In genomic region chr5:37196666-37197250, GRCm38 (mm10) we compare ENCODE assay signal across 9 mouse cellular contexts. TPM values are rescaled to one million over a fixed set of nuclear protein-coding genes. Genes with fewer than 3 reads are reported as not detected.
A peak's percentile ranks its signal among the peaks of the same experiment; 100 is the strongest.
DNase-seq lines count a peak whose midpoint lies in the region; ATAC-seq lines count a peak whose summit lies in the region.
"Had no signal": no experiment of that assay in that cellular context is flagged by ENCODE, and none has a peak within 500 bp of the region (broad histone marks: within the 10 kb centered on the region; RNA-seq: fewer than 3 reads in every experiment).

No protein-coding gene starts in this region.

- WGBS in hindbrain, embryonic 12.5 days = 55% methylated on average over 10 of the region's 10 CpGs

- H3K4me3 ChIP-seq in hindbrain, embryonic 12.5 days = no peak overlapping the region
- H3K4me3 ChIP-seq: heart, embryonic 12.5 days had no signal

- H3K27me3 ChIP-seq in hindbrain, embryonic 12.5 days = no peaks in the 10 kb centered on the region; the same call in 1 of the 2 replicates

- H3K9ac ChIP-seq in hindbrain, embryonic 12.5 days = no peak overlapping the region
- H3K9ac ChIP-seq: heart, embryonic 12.5 days had no signal

- ATAC-seq in hindbrain, embryonic 12.5 days (ENCODE audit: low FRiP score) = no peak

- peak overlapping the region; percentile 72 for H3K27ac ChIP-seq in hindbrain, embryonic 12.5 days

- H3K36me3 ChIP-seq in hindbrain, embryonic 12.5 days = no peaks in the 10 kb centered on the region
- H3K36me3 ChIP-seq: heart, embryonic 12.5 days had no signal

- H3K4me2 ChIP-seq in hindbrain, embryonic 12.5 days (replicated peaks) = no peak overlapping the region
- H3K4me2 ChIP-seq: heart, embryonic 12.5 days had no signal

- H3K9me3 ChIP-seq in hindbrain, embryonic 12.5 days (replicated peaks) = no peaks in the 10 kb centered on the region
- H3K9me3 ChIP-seq: heart, embryonic 12.5 days had no signal

- DNase-seq in thymus, postnatal 14 days = peak; percentile 16
- no peak for DNase-seq in thymus, postnatal 0 days (ENCODE audit: low spot score)
- DNase-seq in lung, postnatal 10 days = peak; percentile 53
- no peak for DNase-seq in urinary bladder, postnatal 14 days (ENCODE audit: low spot score)
- DNase-seq in cerebellum, adult 9-10 months = no peak
- DNase-seq in right cerebral cortex, postnatal 25 days = no peak
- DNase-seq: cerebellum, adult 9-11 months had no signal

- peaks cover 33% of the 10 kb centered on the region for H3K4me1 ChIP-seq in hindbrain, embryonic 12.5 days

RNA-seq across cellular contexts. Expression of gene Crmp1, which starts 45.0 kb away (rescaled TPM):
- 5.3 and 6.3 TPM in 2 replicates for polyA plus RNA-seq in thymus, postnatal 0 days (2015; fragmentation: Nextera tagmentation; extraction: Ambion mirVana)
- 497 and 557 TPM in 2 replicates for polyA plus RNA-seq in hindbrain, embryonic 12.5 days (2016; fragmentation: Nextera tagmentation; extraction: Ambion mirVana)

Comparison
In these comparisons a context has a peak if more than half of its experiments do, and no peak if none do; other contexts are left out.
1. DNase-seq: peak in thymus, postnatal 14 days (single experiment) and lung, postnatal 10 days (single experiment); none in thymus, postnatal 0 days (single experiment), urinary bladder, postnatal 14 days (single experiment), cerebellum, adult 9-10 months (single experiment) and right cerebral cortex, postnatal 25 days (single experiment).
2. RNA of gene Crmp1, which starts 45.0 kb away (polyA plus RNA-seq): 497 to 557 TPM in hindbrain, embryonic 12.5 days; 5.3 to 6.3 TPM in thymus, postnatal 0 days; every median in the first group is over 10 times any median in the second.